Mouse (Mus musculus) Muller cell, postnatal 12 days (primary cell): ENCODE measurements around the gene Lbx1.
A peak's percentile ranks its signal among the peaks of the same experiment; 100 is the strongest.

ENCODE experiments used
- DNase-seq: peaks from one replicate; pipeline ENCODE4 v3.0.0-alpha.2; 2015; ENCODE audit errors: inconsistent ontology term

The Lbx1 gene

DNA sequence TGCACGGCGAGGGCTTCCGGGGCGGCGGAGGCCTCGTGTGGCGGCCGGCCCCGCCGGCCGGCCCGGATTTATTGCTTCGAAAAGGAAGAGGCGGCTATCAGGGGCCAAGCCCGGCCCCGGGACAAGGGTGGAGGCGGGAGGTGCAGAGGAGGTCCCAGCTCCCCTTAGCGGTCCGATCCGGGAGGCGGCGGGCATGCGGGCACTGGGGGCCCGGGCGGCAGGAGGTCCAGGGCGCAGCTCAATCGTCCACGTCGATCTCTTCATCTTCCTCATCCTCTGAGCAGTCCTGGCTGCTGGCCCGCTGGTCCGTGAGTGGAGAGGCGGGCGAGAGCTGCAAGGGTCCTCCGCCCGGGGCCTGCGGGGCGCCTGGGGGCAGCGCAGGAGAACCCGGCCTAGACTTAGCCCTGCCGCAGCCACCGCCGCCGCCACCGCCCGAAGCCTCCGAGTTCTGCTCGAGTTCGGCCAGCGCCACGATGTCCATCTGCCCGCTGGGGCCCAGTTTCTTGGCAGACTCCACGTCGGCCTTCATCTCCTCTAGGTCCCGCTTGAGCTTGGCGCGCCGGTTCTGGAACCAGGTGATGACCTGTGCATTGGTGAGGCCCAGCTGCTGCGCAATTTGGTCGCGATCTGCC, 2.0 kb downstream of the Lbx1 start:
- DNase-seq: no peak

- DNase-seq: no peak
Observed at GRCm38 (mm10) chr19:45232443-45233410, 2.9 kb downstream of the Lbx1 start.

DNA sequence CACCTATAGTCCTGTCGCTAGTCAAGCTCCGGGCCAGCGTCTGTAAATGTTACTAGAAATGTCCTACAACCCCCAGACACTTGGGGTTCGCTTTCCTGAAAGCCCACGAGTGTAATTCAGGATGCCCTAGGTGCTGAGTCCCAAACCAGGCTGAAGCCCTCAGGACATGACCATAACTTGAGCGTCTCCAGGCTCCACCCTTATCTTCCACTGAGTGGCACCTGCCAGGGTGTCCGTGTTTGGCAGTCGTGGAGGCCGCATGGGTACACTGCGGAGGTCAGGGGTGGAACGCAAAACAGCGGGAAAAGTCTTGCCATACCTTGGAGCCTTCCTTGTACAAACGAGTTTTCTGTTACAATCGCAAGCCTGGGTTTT, 3.6 kb downstream of the Lbx1 start:
- no peak for DNase-seq

- no peak for DNase-seq
Observed at GRCm38 (mm10) chr19:45231383-45232035, 4.1 kb downstream of the Lbx1 start.

DNA sequence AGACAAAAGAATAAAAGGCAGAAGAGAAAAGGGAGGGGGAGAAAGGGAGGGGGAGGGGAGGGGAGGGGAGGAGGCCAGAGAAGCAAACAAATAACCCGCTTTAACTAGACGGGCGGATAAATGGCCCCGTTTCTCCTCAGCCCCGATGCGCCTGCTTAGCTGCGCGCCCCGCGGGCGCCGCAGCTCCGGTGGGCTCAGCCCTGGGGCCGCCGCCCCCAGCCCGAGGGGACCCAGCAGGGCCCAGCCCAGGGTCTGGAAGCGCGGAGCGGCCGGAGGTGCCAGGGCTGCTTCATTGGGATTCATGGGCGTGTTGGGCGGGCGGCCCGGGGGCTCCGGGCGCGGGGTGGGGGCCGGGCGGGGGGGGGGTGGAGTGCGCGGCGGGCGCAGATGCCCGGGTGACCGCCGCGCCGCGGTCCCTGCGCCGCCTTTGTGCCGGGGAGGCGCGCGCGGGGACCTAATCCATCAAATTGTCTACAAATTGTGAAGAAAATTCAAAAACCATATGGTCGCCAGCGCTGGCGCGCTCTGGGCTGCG, 4.7 kb downstream of the Lbx1 start:
- no peak for DNase-seq

- no peak for DNase-seq
Observed at GRCm38 (mm10) chr19:45230201-45230611, 5.4 kb downstream of the Lbx1 start.

DNA sequence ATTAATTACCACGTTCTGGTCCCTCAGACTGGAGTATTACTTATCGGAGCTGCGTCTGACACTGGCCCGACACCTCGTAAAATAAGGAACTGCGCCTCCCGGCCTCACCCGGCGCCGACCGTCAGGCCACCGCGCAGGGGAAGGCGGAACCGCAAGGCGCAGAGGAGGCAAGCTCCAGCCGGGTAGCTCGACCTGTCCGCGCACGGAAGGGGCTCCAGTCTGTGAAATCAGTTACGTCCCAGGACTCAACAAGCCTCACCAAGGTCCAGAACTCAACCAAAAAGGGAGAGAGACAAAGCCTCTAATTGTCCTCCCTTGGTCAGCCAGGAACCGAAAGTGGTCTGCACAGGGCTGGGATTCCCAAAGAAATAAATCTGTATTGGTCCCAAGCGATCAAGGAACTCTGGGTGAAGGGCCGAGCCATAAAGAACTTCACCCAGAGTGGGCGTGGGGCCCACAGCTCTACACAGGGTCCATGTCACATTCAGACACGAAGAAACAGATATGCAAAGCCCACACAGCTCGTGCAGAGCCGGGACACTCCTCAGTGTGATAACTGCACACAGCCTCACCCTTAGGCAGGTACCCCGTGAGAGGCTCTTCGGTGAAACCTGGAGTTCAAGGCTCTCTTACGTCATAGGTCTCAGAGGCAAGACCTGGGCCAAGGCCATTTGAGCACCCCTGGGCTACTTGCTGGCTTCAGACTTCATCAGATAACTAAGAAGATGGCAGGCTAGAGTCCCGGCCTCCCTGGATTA, 6.1 kb downstream of the Lbx1 start:
- no peak for DNase-seq

DNA sequence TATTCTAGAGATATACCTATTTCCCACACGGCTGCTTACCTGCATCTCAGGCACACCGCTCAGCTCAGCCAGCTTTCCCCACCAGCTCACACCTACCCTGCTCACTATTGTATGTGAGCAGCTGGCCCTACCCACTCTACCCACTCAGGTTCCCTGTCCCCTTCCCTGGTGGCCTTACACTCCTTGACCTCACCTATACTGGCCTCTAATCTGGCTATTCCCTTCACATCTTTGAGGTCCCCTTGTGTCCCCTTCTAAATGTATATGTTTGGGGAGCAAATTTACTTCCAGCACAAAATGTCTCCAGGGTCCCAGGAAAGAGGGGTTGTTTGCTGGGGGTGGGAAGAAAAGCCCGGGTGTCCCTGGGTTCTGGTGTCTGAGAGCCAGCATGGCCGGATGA, 6.8 kb downstream of the Lbx1 start:
- no peak for DNase-seq

DNA sequence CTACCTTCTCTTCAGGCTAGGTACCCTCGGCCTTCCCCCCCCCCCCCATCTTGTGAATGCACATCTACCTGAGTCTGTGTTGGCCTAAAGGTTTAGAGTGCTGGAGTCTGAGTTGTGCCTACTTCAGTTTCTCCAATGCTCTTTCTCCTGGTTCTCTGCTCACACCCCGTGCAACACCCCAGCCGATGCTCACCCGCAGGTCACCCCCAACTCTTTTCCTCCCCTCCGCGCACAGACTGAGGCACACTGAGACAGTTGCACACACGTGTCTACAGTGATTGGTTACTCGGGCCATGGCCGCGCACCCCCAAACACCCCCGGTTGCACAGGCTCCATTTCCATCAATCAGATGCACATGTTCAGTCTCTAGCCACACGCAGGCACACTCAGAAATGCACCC, 7.5 kb downstream of the Lbx1 start:
- no peak for DNase-seq

DNA sequence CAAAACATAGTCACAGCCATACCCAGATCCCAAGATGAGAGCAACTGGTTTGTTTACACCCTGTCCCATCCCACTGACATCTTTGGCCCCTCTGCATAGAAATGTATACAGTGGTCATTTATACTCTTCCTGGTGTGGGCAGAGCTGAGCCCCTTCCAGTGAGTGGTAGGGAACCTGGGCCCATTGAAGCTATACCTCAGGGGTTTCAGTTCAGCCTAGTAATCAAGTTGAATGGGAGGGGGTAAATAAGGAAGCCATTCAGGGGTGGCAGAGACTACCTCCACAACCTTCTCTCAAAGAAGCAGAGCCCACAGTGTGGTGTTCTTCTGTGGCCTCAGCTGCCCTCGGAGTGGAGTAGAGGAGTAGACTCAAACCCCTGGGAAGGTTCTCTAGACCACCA, 7.9 kb downstream of the Lbx1 start:
- no peak for DNase-seq

- no peak for DNase-seq
Observed at GRCm38 (mm10) chr19:45227049-45227448, 8.6 kb downstream of the Lbx1 start.

GRCm38 (mm10) chr19:45226246-45226645, 9.4 kb downstream of the Lbx1 start:
- no peak for DNase-seq

DNA sequence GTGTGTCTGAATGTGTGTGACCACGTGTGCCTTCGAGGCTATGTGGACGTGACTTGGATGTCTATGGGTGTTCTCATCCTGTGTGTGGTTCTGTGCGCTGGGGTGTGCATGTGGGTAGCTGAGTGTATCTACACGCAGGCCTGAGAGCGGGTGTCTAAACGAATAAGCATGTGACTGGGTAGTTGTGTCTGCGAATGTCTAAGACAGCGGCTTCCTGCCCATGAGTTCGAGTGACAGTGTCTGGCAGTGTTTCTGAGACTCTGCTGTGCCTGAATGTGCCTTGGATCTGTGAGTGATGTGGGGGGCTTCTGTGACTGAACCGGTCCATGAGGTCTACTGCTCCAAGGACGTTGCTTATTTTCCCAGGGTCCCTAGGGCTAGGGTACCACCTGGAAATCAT, 10.5 kb downstream of the Lbx1 start:
- DNase-seq: no peak

DNA sequence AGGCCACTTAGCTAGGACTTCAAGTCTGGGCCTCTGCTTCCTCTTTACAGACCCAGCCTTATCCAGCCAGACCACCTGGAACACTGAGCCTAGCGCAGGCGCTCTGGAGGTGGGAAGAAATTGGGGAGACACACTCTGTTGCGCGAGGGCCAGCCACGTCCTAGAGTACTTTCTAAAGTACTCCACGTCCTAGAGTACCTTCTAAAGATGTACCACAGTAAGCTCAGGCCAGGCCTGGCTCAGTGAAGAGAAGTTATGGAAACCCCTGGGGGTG, 11.4 kb downstream of the Lbx1 start:
- DNase-seq: no peak

- DNase-seq: peak; percentile 35
Observed at GRCm38 (mm10) chr19:45223413-45224285, 12.0 kb downstream of the Lbx1 start.

GRCm38 (mm10) chr19:45222141-45222782, 13.3 kb downstream of the Lbx1 start:
- no peak for DNase-seq

GRCm38 (mm10) chr19:45221458-45221783, 14.2 kb downstream of the Lbx1 start:
- no peak for DNase-seq

DNA sequence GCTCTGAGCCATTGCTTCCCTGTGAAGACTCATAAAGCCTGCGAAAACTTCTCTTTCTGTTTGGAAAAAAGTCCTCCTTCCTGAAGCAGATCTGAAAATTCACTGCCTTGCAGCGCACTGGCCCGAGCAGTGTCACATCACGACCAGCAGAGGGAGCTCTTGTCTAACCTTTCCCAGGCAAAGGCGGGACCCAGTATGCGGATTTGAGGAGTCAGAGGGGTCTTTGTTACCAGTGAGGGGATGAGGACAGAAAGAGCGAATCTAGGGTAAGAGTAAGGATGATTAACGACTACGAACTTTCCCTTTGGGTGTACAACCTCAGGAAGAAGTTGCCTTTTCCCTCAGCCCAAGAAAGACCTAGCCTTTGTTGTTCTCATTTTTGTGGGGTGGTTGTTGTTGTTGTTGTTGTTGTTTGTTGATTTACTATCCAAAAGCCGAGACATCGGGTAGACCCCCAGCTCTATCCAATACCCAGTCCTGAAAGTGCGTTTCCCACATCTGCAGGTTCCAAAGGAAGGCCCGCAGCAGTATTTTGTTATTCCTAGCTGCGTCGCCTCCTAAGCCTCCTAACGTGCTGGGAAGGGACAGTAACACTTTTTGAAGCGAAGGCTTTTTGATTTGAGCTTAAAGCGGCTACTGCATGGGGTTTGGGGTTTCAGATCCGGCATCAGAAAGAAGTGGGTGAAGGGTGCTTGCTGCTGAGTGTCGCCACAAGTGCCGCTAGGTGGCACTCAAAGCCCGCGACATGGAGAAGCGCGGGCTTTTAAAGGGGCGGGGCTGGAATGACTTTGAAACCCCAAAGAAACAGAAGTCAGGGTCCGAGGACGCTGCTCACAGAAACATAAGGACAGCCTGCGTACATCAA, 14.8 kb downstream of the Lbx1 start:
- peak; percentile 61 for DNase-seq

GRCm38 (mm10) chr19:45216240-45216639, 19.4 kb downstream of the Lbx1 start:
- DNase-seq: no peak

- DNase-seq: no peak
Observed at GRCm38 (mm10) chr19:45215431-45215830, 20.2 kb downstream of the Lbx1 start.
